Mouse (Mus musculus) E14TG2a.4 (cell line): ENCODE results near the gene Pde4c.

Source experiments
- H3K27me3 ChIP-seq: 2 replicates; pipeline ENCODE4 v1.6.1; 2014; ENCODE audit warnings: low read length, control low read depth; ENCODE audit not compliant: insufficient read depth
- H3K36me3 ChIP-seq: 2 replicates; pipeline ENCODE4 v1.6.1; 2014; ENCODE audit warnings: low read length, control low read depth; ENCODE audit not compliant: insufficient read depth
- H3K4me1 ChIP-seq: replicated peaks from 2 replicates; pipeline ENCODE4 v1.6.1; 2014; ENCODE audit warnings: low read depth, low read length, control low read depth
- H3K4me3 ChIP-seq: replicated peaks from 2 replicates; pipeline ENCODE4 v1.5.1; 2014; ENCODE audit warnings: mild to moderate bottlenecking, low read length
- H3K9me3 ChIP-seq: 2 replicates; pipeline ENCODE4 v1.6.1; 2014; ENCODE audit warnings: low read length, control low read depth
- CTCF ChIP-seq: conservative IDR thresholded peaks from 2 replicates; pipeline ENCODE4 v1.5.1; 2014; ENCODE audit warnings: low read length
- NANOG ChIP-seq: IDR thresholded peaks from 2 replicates; pipeline ENCODE4 v1.6.1; 2014; ENCODE audit warnings: borderline replicate concordance, low read length, mixed read lengths
- POU5F1 ChIP-seq: IDR thresholded peaks from 2 replicates; pipeline ENCODE4 v1.6.1; 2014; ENCODE audit warnings: low read length, borderline replicate concordance

Gene Pde4c

GRCm38 (mm10) chr8:70742176-70742575 lies 18.7 kb downstream of the Pde4c start:
- Histone ChIP-seq H3K9me3 (no peaks in the 10 kb centered on the region), H3K27me3 (peaks cover 75% of the 10 kb centered on the region), H3K36me3 (no peaks in the 10 kb centered on the region), H3K4me1 (peaks cover 54% of the 10 kb centered on the region), H3K4me3 (no peak overlapping the region)
- TF ChIP-seq NANOG (no peak), POU5F1 (no peak), CTCF (no peak)

GRCm38 (mm10) chr8:70742981-70743655 lies 19.6 kb downstream of the Pde4c start:
- TF ChIP-seq NANOG (no peak), POU5F1 (no peak), CTCF (no peak)
- H3K27me3 ChIP-seq = peaks cover 82% of the 10 kb centered on the region
- H3K4me3 ChIP-seq = peak overlapping the region; percentile 77
- no peaks in the 10 kb centered on the region for H3K36me3 ChIP-seq
- no peaks in the 10 kb centered on the region for H3K9me3 ChIP-seq
- H3K4me1 ChIP-seq = peaks cover 64% of the 10 kb centered on the region

GRCm38 (mm10) chr8:70743656-70744590 lies 20.4 kb downstream of the Pde4c start:
- H3K36me3 ChIP-seq = no peaks in the 10 kb centered on the region
- H3K9me3 ChIP-seq = no peaks in the 10 kb centered on the region
- TF ChIP-seq POU5F1 (no peak), NANOG (no peak), CTCF (no peak)
- peak overlapping the region; percentile 77 for H3K4me3 ChIP-seq
- H3K27me3 ChIP-seq = peaks cover 84% of the 10 kb centered on the region
- peaks cover 72% of the 10 kb centered on the region for H3K4me1 ChIP-seq

- no peaks in the 10 kb centered on the region for H3K9me3 ChIP-seq
- no peak for TF ChIP-seq CTCF
- TF ChIP-seq NANOG = no peak
- no peak for TF ChIP-seq POU5F1
- H3K4me3 ChIP-seq = peak overlapping the region; percentile 10; the same call in 1 of the 2 replicates
- peaks cover 78% of the 10 kb centered on the region for H3K4me1 ChIP-seq
- peaks cover 90% of the 10 kb centered on the region for H3K27me3 ChIP-seq
- no peaks in the 10 kb centered on the region for H3K36me3 ChIP-seq
Observed at GRCm38 (mm10) chr8:70744806-70745205, 21.3 kb downstream of the Pde4c start.

- Histone ChIP-seq H3K9me3 (no peaks in the 10 kb centered on the region), H3K27me3 (peaks cover 90% of the 10 kb centered on the region), H3K4me3 (no peak overlapping the region), H3K4me1 (peaks cover 78% of the 10 kb centered on the region), H3K36me3 (no peaks in the 10 kb centered on the region)
- TF ChIP-seq POU5F1 = no peak
- no peak for TF ChIP-seq NANOG
- no peak for TF ChIP-seq CTCF
Observed at GRCm38 (mm10) chr8:70745691-70746220, 22.2 kb downstream of the Pde4c start.

GRCm38 (mm10) chr8:70746676-70747075 lies 23.2 kb downstream of the Pde4c start:
- H3K4me1 ChIP-seq = peaks cover 76% of the 10 kb centered on the region
- TF ChIP-seq POU5F1 = no peak
- TF ChIP-seq NANOG = no peak
- no peak for TF ChIP-seq CTCF
- no peak overlapping the region for H3K4me3 ChIP-seq
- peaks cover 83% of the 10 kb centered on the region for H3K27me3 ChIP-seq
- H3K36me3 ChIP-seq = no peaks in the 10 kb centered on the region
- H3K9me3 ChIP-seq = no peaks in the 10 kb centered on the region

- peaks cover 73% of the 10 kb centered on the region for H3K4me1 ChIP-seq
- H3K9me3 ChIP-seq = no peaks in the 10 kb centered on the region
- H3K4me3 ChIP-seq = peak overlapping the region; percentile 46
- no peaks in the 10 kb centered on the region for H3K36me3 ChIP-seq
- peaks cover 76% of the 10 kb centered on the region for H3K27me3 ChIP-seq
- TF ChIP-seq POU5F1 (no peak), CTCF (no peak), NANOG (no peak)
Observed at GRCm38 (mm10) chr8:70747211-70747890, 23.8 kb downstream of the Pde4c start.
